Mouse (Mus musculus) urinary bladder, postnatal 10 days (tissue): ENCODE measurements at regions not wholly inside any gene's neighbourhood (a gene's known extent, or its start where the extent isn't known, plus 50 kb on each side); places are given as distances from the start of the nearest gene placed in this dataset.

Experiments used
- DNase-seq: peaks from one replicate; pipeline ENCODE4 v3.0.0; 2022; ENCODE audit warnings: low spot score

GRCm38 (mm10) chr4:9005938-9006626, 767.2 kb upstream of the Car8 start:
- no peak for DNase-seq

- no peak for DNase-seq
Measured at GRCm38 (mm10) chr4:9003891-9004290, 765.0 kb upstream of the Car8 start.

DNA sequence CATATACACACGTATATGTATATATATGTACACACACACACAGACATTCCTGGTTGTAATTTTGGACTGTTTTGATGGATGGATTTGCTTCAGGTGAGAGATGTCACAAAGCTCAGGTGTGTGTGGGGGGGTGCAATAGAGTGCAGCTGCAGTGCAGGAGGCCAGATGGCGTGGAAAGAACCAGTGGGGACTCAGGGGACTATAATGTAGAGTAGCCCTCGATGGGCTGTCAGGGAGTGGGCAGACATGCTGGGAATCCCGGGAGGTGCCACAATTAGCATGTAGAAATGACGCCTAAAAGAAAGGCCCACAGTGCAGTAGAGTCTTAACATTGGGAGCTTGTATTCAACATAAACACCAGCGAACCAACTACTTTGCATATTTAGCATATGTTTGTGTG, 763.5 kb upstream of the Car8 start:
- no peak for DNase-seq

GRCm38 (mm10) chr4:8998606-8999005, 759.8 kb upstream of the Car8 start:
- DNase-seq, result no peak

- DNase-seq, result no peak
Measured at GRCm38 (mm10) chr4:8992171-8992570, 753.3 kb upstream of the Car8 start.

DNA sequence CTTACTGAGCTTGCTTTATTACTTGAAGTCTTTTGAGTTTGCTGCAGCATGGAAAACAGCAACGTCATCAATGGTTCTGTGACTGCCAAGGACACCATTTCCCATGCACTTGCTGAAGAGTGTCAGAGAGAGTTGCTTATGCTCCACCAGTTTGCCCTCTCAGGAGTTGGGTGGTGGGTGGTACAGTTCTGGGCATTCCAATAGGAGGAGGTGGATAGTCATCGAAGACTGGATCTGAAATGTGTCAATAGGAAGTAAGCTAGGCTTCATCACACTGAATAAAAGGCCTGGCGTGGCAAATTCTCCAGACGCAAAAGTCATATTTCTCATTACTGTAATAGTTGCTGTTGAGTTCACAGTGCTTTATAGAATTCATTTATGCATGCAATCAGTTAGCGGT, 751.7 kb upstream of the Car8 start:
- DNase-seq, result no peak

DNA sequence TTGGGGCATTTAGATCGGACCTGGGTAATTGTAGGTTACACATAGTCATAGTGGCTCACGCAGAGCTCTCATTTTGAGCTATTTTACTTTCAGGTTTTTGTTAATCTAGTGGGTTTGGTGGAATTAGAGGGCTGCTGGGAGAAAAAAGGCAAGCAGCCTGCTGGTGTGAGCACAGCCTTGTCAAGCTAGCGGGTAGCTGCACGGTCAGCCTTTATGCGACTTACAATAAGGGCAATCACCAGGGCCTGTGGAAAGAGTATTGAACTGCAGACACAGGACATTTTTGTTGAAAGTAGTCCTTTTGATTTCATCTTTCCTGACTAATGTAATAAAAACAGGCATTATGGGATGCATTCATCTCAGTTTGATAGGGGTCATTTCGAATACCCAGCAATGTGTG, 750.8 kb upstream of the Car8 start:
- DNase-seq, result no peak

DNA sequence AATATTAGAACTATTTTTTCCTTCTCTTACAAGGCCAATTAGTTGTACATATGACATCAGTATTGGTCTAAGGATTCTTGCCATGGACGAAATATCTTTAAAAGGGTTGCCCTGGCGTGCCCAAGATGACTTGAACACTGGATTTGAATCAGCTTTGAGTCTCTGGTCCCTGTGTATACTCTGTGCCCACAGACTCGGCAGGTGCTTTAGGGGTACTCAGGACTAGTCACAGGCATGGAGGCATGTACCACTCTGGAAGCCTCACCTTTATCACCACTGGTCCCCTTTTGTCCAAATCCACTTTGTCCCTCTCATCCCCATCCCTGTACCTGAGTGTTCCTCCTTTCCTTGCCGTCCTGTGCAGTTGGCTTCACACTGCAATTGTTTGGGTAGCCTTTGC, 750.3 kb upstream of the Car8 start:
- no peak for DNase-seq

- DNase-seq, result no peak
Measured at GRCm38 (mm10) chr4:8988345-8988733, 749.5 kb upstream of the Car8 start.

- DNase-seq, result no peak
Measured at GRCm38 (mm10) chr4:8987544-8988344, 748.9 kb upstream of the Car8 start.

DNA sequence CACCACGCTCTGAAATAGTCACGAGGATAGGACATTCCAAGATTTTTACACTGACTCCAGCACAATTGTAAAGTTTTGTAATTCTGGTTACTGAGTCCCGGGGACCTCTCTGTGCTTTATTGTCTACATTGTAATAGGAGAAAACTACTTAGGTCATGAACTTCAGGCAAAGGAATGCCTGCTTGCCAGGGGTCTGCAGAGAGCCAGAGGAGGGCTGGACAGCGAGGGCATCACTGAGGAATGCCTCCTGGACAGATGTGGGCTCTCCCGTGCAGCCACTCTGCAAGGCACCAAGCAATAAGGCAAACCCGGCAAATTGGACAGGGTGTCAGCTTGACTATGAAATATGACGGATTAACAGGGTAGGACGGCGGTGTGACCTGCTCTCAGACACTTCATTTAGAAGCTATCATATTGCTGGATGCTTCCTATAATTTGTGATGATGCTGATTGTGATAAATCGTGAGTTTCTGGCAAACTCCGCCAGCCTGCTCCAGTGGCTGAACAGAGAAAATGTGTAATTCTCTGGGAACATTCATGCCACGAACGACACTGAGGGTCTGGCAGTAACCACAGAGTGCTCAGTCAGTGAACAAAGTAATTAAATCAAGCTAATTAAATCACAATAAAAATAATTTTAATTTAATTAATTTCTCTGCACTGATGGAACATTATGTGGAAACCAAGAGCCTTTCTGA, 747.7 kb upstream of the Car8 start:
- no peak for DNase-seq

DNA sequence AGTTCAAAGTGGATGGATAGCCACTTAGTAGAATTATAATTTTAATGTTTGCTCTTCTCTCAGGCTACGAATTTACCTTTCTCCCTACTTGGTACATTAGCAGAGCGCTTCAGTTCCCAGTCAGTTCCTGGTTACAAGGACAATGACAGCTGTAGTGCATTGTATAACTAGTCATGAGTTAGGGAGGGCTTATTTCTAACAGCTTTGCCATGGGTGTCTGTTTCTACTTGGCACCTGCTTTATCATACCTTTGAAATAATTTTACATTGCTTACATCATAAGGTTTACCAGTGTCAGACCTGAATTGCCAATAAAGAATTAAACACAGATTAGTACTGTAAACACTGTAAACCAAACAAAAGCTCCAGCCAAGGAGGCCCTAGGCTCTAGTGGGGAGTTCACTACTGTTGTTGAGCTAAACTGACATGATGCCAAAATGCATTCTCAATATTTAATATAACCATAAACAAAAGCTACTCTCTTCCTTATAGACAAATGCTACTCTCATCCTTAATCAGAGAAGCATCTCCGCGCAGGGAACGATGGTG, 745.3 kb upstream of the Car8 start:
- no peak for DNase-seq

DNA sequence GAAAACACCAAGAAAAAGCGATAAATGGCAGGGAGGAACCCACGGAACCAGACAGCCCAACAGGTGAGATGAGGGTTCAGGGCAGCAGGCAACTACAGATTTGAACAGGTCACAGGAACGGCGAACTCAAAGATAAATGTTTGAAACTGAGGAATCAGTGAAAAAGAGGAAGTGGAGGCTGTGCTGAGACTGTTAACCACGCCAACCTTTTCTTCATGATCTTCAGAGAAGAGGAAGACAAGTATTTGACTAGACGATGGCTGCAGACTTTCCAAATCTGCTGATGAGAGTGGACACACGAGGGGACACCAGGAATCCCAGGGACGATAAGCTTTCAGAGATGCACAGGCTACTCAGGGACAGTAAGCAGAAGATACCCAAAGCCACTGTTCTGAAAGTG, 740.1 kb upstream of the Car8 start:
- DNase-seq, result no peak

DNA sequence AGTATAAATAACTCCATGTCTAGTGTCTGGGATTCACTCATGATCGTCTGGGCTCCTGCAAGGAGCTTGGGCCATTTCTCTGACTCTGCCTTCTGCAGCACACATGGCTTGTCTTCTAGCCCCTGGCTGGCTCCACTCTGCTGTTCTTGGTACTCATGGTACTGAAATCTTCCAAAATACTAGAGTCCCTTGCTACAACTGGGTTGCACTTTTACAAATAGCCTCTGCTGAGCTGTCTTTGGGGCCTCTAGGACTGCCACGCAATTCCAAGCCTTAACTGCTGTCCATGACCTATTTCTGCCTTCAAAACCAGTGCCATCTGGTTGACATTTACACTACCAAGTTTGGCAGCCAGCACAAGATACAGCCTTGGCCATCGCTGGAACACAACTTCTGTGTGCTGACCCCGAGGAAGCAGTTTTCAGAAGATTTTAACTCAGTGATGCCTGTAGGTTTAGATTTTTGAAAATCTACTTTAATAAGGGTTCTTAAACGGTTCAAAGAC, 731.2 kb upstream of the Car8 start:
- DNase-seq, result no peak

DNA sequence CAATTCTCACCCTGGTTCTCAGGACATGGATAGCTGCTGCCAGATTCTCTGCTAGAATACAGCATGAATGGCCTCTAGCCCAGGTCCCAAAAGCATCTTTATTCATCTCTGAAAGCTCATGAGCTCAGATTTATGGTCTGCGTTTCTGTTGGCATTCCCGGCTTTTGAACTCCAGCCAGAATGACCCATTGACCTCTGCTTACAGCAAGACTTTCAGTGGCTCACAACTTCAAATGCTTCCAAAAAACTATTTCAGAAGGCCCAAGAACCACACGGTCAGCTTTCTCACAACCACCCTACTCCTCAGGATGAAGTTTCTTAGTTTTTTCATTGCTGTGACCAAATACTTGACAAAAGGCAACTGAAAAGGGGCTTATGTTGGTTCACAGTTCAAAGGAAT, 729.9 kb upstream of the Car8 start:
- no peak for DNase-seq

GRCm38 (mm10) chr4:8967986-8968385, 729.1 kb upstream of the Car8 start:
- no peak for DNase-seq

GRCm38 (mm10) chr4:8965563-8965962, 726.7 kb upstream of the Car8 start:
- no peak for DNase-seq

DNA sequence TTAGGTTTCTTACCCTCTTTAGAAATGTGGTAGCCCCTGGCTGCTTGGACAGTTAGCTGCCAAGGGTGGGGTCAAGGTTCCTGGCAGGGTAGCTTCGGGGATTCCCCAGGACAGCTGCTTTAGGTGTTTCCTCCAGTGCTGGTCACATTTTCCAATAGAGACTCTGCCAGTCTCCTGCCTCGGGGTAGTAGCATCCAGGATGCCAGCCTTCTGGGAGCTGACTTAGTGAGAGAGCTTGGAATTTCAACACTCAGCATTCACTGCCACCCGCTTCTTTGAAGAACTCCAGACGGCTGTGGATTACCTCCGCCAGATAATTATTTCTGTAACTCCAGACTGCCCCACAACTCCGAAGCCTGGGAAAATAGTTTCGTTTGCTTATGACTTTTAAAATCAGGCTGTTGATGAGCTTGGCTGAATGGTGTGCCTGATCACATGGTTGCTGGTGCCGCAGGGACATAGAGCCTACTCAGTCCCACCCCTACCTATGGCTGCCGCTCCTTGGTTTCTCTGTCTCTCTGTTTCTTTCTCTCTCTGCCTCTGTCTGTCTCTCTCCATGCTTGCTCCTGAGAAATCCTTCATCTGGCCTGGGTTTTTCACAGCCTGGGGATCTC, 724.2 kb upstream of the Car8 start:
- no peak for DNase-seq

DNA sequence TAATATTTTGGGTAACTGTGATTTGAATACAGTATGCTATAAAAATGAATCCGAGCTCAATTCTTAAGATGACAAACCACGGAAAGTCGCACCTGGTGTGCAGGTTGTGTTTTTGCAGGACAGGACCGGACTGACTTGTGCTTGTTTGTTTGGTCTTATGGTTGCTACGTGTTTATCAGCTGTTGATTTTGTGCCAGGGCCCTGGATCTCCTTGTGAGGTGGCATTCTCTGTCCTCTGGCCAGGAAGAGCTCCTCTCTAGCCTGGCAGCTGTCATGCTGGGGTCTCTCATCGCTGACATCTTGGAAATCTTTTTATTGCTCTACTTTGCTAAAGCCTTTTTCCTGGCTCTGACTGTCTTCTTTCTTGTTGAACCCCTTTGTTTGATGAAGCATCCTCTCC, 723.0 kb upstream of the Car8 start:
- DNase-seq, result no peak

DNA sequence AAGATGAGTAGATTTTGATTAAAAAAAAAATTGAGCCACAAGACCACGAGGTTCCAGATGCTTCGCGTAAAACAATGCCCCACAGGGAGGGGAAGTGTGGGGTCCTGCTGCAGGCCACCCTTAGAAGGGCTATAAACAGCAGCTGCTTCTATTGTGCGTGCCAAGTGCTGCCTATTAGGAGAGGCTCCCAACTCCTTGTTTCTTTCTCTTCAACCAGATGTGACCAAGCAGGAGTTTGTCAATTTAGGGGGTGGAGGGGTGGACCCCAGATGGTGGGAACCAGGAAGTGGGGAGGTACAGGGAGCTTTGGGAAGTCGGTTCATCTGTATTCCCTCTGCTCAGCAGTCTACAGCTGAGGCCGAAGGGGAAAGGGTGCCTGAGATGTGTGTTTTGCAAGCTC, 718.9 kb upstream of the Car8 start:
- DNase-seq, result no peak

- DNase-seq, result no peak
Measured at GRCm38 (mm10) chr4:8957023-8957343, 718.1 kb upstream of the Car8 start.

- DNase-seq, result no peak
Measured at GRCm38 (mm10) chr4:8956312-8957022, 717.6 kb upstream of the Car8 start.
